Mouse (Mus musculus) limb, embryonic 14.5 days (tissue): Measurements from ENCODE around the gene Slc37a1. TPM values are rescaled to one million over a fixed set of nuclear protein-coding genes. Genes with fewer than 3 reads are reported as not detected.

ENCODE experiments used
- ATAC-seq: fragments of 200-750 bp; cut with Nextera tagmentation; 2 replicates; pipeline ENCODE4 v1.8.0; 2017; ENCODE audit warnings: low read depth, moderate number of reproducible peaks, moderate TSS enrichment; ENCODE audit not compliant: low FRiP score
- DNase-seq: peaks from one replicate; pipeline ENCODE4 v3.0.0-alpha.2; 2015; ENCODE audit warnings: low spot score
- H3K27ac ChIP-seq: fragments of 300-500 bp; sonication (generic); replicated peaks from 2 replicates; pipeline ENCODE4 v1.5.1; 2014; ENCODE audit warnings: low read depth, mild to moderate bottlenecking, low read length, moderate library complexity, mixed read lengths
- H3K27me3 ChIP-seq: fragments of 300-500 bp; sonication (generic); 2 replicates; pipeline ENCODE4 v1.6.1; 2014; ENCODE audit warnings: low read length, mixed read lengths; ENCODE audit not compliant: control insufficient read depth, insufficient read depth
- H3K36me3 ChIP-seq: fragments of 300-500 bp; sonication (generic); 2 replicates; pipeline ENCODE4 v1.6.1; 2014; ENCODE audit warnings: mild to moderate bottlenecking, low read length, moderate library complexity, mixed read lengths; ENCODE audit not compliant: control insufficient read depth, insufficient read depth
- H3K4me1 ChIP-seq: fragments of 300-500 bp; sonication (generic); 2 replicates; pipeline ENCODE4 v1.6.1; 2014; ENCODE audit warnings: antibody characterized with exemption, low read length, mixed read lengths; ENCODE audit not compliant: control insufficient read depth, insufficient read depth
- H3K4me2 ChIP-seq: fragments of 300-500 bp; sonication (generic); replicated peaks from 2 replicates; pipeline ENCODE4 v1.6.1; 2014; ENCODE audit warnings: low read depth, mild to moderate bottlenecking, low read length, moderate library complexity; ENCODE audit not compliant: severe bottlenecking
- H3K4me3 ChIP-seq: fragments of 300-500 bp; sonication (generic); replicated peaks from 2 replicates; pipeline ENCODE4 v1.5.1; 2014; ENCODE audit warnings: low read length
- H3K9ac ChIP-seq: fragments of 300-500 bp; sonication (generic); 2 replicates; pipeline ENCODE4 v1.6.1; 2014; ENCODE audit warnings: mild to moderate bottlenecking, low read depth, low read length, moderate library complexity; ENCODE audit not compliant: severe bottlenecking
- H3K9me3 ChIP-seq: fragments of 300-500 bp; sonication (generic); 2 replicates; pipeline ENCODE4 v1.6.1; 2016; ENCODE audit warnings: low read length; ENCODE audit not compliant: control insufficient read depth
- POLR2A ChIP-seq: fragments of 200-500 bp; IDR thresholded peaks from 2 replicates; pipeline ENCODE4 v1.8.0; 2012; ENCODE audit warnings: inconsistent platforms, mild to moderate bottlenecking, moderate library complexity, borderline replicate concordance; ENCODE audit not compliant: insufficient read depth, insufficient read length; ENCODE audit errors: extremely low read depth
- WGBS: fragments of 180-500 bp; shearing (Covaris S2); extraction: QIAGEN DNeasy Blood & Tissue Kit; methylation state at CpG from one replicate; pipeline ENCODE4 v1.1.7; 2014; 5-methylcytosine and 5-hydroxymethylcytosine counted together
- polyA plus RNA-seq, 2 experiments: library from polyadenylated mRNA; depleted of rRNA in 1 of 2; stranded (reverse) in 1 of 2; unstranded in 1 of 2; fragments of >200 nt; fragmentation: Nextera tagmentation in 1 of 2; extraction: Ambion mirVana in 1 of 2; gene quantifications; 2 replicates each; pipeline versions ENCODE4 v1.2.1 to v1.2.3; 2012 to 2014

Slc37a1 gene
- polyA plus RNA-seq, 2 experiments = 1.6 to 2.4 TPM

DNA sequence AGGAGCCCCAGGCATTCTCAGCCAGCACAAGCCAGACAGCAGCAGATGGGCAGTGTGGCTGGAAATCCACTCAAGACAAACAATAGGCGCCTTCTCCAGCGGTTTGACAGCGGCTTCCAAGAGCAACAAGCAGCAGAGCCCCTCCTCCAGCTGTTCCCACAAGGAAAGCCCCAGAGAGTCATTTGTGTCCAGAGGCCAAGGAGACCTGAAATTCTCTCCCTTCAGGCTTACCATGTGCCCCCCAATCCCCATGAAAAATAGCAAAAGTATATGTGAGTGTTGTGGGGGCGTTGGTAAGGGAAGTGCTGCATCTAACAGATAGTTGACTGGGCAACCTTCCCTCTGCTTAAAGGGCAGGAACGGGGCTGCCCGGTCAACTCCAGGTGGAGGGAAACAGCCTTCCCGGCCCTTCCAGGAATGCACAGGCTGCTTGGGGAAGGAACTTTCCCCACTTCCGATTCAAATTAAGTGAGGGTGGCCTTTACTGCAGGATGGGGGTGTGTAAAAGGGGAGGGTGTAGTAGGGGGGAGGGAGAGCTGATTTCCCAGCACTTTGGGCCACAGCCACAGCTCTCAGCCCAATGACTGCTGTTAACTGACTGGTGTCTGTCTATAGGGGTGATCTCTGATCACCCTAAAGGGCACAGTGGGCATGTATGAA is 98.5 kb downstream of the Slc37a1 start:
- Histone ChIP-seq H3K4me3 (no peak overlapping the region), H3K9me3 (no peaks in the 10 kb centered on the region), H3K27ac (peak overlapping the region; percentile 55), H3K4me1 (peaks cover 29% of the 10 kb centered on the region), H3K9ac (no peak overlapping the region), H3K27me3 (no peaks in the 10 kb centered on the region), H3K4me2 (peak overlapping the region; percentile 58), H3K36me3 (no peaks in the 10 kb centered on the region)
- ATAC-seq = no peak
- 8% methylated on average over 8 of the region's 8 CpGs for WGBS
- TF ChIP-seq POLR2A = no peak
- DNase-seq = peak; percentile 61

DNA sequence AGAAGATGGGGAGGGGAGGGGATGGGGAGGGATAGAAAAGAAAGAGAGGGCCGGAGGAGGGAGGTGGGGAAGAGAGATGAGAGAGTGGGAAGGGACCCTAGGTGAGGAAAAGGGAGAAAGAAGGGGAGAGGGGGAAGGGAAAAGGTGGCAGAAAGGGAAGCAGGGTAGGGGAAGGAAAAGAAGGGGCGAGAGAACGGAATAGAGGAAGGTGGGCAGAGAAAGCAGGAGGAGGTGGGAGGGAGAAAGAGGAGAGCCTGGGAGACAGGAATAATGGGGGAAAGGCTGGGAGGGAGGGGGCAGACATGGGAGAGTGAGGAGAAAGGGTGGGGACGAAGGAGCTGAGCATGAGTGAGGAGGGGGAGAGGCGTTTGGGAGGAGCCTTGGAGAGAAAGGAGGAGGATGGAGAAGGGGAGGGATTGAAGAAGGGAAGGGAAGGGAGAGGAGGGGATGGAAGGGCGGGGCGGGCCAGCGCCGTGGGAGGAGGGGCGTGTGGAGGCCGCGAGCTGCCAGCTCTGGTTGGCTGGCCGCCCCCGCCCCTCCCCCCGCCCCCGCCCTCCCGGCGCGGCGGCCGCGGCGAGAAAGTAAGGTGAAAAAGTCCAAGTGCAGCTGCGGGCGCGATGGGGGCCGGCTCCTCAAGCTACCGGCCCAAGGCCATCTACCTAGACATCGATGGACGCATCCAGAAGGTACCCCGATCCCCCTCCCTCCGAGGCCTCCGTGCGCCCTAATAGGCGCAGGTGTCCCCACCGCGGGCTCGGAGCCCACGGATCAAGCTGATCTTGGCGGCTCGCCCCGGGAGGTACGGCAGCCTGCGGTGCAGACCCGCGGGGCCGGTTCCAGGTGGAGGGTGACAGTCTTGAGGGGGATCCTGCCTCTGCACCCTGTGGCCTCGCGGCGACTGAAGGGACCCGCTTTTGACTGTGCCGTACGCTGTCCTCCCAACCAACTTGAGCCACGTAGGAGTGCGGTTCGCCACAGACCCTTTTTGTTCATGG is 99.4 kb downstream of the Slc37a1 start, which contains the start of gene Pde9a:
TSS of gene Pde9a (plus strand) at position 540 of the 995 bp plus-strand sequence.
- H3K36me3 ChIP-seq = no peaks in the 10 kb centered on the region
- 0 out of 2 replicates have a peak, but pooled peaks have one; percentile 14 for TF ChIP-seq POLR2A

DNA sequence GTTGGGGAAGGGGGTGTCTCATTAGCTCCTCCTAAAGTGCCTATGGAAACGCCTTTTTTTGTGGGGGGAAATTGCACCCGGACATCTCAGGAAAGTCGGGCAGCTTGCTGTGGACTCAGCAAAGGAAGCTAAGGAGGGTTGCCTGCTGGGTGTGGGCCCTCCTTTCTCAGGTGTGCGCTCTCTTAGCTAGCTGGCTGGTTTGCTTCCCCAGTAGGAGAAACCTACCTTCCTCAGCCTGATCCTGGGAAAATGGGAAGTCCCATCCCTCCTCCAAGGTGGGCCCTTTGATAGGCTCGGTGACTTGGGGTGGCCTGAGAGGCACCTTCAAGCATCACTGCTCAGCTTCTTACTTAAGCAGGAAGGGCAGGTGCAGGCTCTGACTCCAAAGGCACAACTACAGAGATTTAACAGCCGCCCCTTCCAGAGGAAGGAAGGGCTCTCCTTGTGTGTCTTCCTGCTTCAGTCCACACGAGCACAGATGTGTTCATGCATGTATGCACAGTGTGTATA is 100.2 kb downstream of the Slc37a1 start:
- Histone ChIP-seq H3K4me2 (peak overlapping the region; percentile 58), H3K36me3 (no peaks in the 10 kb centered on the region), H3K4me3 (peak overlapping the region; percentile 75), H3K27me3 (no peaks in the 10 kb centered on the region), H3K9me3 (no peaks in the 10 kb centered on the region), H3K27ac (no peak overlapping the region), H3K9ac (peak overlapping the region; percentile 74), H3K4me1 (peaks cover 29% of the 10 kb centered on the region)
- no peak for TF ChIP-seq POLR2A
- ATAC-seq (no peak), DNase-seq (no peak)
- WGBS = 11% methylated on average over 7 of the region's 7 CpGs

More for the DNA sequence above, 99.4 kb downstream of the Slc37a1 start, which contains the start of gene Pde9a:
- ATAC-seq = peak; percentile 88
- peak within 1 kb of the TSS; percentile 55; the same call in 1 of the 2 replicates for H3K27ac ChIP-seq
- peak; percentile 89 for DNase-seq
- H3K4me3 ChIP-seq = peak within 1 kb of the TSS; percentile 75
- H3K27me3 ChIP-seq = no peaks in the 10 kb centered on the region
- peak within 1 kb of the TSS; percentile 58 for H3K4me2 ChIP-seq
- under 1% methylated on average over 38 of the region's 56 CpGs for WGBS
- H3K9ac ChIP-seq = peak within 1 kb of the TSS; percentile 74
- H3K9me3 ChIP-seq = no peaks in the 10 kb centered on the region
- peaks cover 29% of the 10 kb centered on the region for H3K4me1 ChIP-seq

DNA sequence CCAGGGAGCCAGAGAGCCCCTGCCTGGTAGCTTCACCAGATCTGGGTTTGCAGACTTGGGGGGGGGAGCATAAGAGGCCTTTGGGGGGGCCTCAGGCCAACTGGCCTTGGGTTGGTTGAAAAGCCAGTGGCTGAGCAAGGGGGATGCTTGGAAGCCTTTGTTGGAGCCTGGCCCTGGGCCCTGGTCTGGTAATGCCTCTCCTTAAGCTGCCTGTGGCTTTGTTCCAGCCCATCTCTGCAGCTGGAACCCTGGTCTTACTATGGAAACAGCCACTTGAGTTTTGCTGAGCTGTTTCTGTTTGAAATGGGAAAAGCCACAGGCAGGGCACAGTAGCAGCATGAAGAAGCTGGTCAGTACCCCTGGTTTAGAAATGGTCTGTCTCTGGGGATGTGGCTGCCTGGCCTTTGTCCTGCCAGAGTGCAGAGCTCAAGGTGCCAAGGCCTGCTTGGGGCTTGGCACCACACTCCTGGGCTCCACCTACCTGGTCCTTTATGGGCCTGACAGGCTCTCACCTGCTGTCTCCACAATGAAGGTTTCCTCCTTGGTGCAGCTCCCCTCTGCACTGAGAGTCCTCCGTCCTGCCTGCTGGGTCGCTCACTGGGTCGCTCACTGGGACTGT is 102.9 kb downstream of the Slc37a1 start:
- Histone ChIP-seq H3K9ac (no peak overlapping the region), H3K4me1 (peaks cover 29% of the 10 kb centered on the region), H3K27me3 (no peaks in the 10 kb centered on the region), H3K4me3 (no peak overlapping the region), H3K36me3 (no peaks in the 10 kb centered on the region), H3K27ac (no peak overlapping the region), H3K4me2 (no peak overlapping the region), H3K9me3 (no peaks in the 10 kb centered on the region)
- ATAC-seq (no peak), DNase-seq (peak; percentile 70)
- no peak for TF ChIP-seq POLR2A
- 69% methylated on average over 3 of the region's 3 CpGs for WGBS

DNA sequence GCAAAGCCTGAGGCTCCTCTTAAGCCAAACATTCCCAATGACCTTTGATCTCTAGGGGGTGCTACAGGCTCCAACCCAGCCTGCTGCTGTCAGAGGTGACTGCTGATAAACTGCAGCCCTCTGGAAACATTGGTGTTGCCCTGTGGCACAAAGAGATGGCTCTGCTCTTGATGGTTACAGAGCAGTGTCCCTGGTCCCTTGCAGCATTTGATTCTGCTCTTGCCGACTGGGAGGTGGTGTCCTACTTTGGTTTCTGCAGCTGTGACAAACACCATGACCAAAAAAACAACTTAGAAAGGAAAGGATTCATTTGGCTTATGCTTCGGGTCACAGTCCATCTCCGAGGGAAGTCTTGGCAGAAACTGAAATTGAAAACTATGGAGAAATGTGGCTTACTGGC is 104.9 kb downstream of the Slc37a1 start:
- Histone ChIP-seq H3K9me3 (no peaks in the 10 kb centered on the region), H3K9ac (no peak overlapping the region), H3K4me1 (peaks cover 23% of the 10 kb centered on the region), H3K4me2 (no peak overlapping the region), H3K27me3 (no peaks in the 10 kb centered on the region), H3K4me3 (no peak overlapping the region), H3K36me3 (no peaks in the 10 kb centered on the region), H3K27ac (no peak overlapping the region)
- ATAC-seq (no peak), DNase-seq (no peak)
- WGBS = 41% methylated on average over 3 of the region's 3 CpGs
- no peak for TF ChIP-seq POLR2A
